Mouse (Mus musculus): Measurements from ENCODE around the gene Adgrd1. TPM values are rescaled to one million over a fixed set of nuclear protein-coding genes. Genes with fewer than 3 reads are reported as not detected.

Adgrd1 gene
- polyA plus RNA-seq, 1 experiment from 2014 or later, result 2.1 TPM

DNA sequence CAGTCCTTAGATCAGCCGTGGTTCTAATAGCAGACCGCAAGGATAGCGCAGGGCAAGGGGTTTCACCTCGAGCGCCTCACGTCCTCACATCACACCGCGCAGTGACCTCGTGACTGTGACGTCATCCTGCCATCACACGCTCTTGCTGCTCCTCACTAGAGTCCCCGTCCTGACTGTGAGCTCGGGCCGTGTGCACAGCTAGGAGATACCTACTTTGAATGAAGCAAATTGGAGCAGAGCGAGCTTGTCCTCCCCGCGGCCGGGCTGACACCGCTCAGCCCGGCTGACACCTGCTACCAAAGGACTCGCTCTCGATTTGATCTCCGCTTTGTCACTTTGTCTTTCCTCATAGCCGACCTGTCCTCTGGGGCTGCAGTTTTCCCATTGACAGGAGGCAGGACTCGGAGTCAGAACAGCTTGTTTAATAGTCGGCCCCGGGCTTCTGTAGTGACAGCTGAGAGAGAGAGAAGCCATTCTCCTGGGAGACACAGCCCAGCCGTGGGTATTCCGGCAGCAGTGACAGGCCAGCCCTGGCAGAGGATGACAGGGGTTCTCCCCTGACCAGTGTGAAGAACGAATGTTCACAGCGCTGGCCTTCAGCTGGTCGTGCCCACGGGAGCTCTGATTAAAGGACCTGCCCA lies 129.4 kb downstream of the Adgrd1 start:
- no peak overlapping the region for H3K4me2 ChIP-seq (replicated peaks; ENCODE audit: low read depth, low read length)
- H3K9me3 ChIP-seq (ENCODE audit: control insufficient read depth, low read depth, low read length), result no peaks in the 10 kb centered on the region
- no peak overlapping the region for H3K27ac ChIP-seq (ENCODE audit: low read length)
- WGBS, result 67% methylated on average over 33 of the region's 33 CpGs
- H3K4me1 ChIP-seq (ENCODE audit: control insufficient read depth, insufficient read depth, low read length), result no peaks in the 10 kb centered on the region
- H3K27me3 ChIP-seq (ENCODE audit: control insufficient read depth, insufficient read depth, low read length), result no peaks in the 10 kb centered on the region
- H3K4me3 ChIP-seq (ENCODE audit: low read depth, low read length), result no peak overlapping the region
- no peak overlapping the region for H3K9ac ChIP-seq (replicated peaks; ENCODE audit: low read depth, low read length)
- no peak for ATAC-seq (ENCODE audit: insufficient number of reproducible peaks, insufficient read depth, low FRiP score, low read depth)
- H3K36me3 ChIP-seq (ENCODE audit: control insufficient read depth, insufficient read depth, low read length), result no peaks in the 10 kb centered on the region

DNA sequence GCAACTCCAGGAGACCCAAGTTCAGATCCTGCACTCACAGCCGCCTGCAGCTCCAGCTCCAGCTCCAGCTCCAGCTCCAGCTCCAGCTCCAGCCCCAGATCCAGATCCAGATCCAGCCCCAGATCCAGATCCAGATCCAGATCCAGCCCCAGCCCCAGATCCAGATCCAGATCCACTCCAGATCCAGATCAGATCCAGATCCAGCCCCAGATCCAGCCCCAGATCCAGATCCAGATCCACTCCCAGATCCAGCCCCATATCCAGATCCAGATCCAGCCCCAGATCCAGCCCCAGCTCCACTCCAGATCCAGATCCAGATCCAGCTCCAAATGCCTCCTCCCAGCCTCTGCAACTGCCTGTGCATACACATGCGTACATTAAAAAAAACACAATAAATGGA lies 131.6 kb downstream of the Adgrd1 start:
- no peaks in the 10 kb centered on the region for H3K27me3 ChIP-seq (ENCODE audit: control insufficient read depth, insufficient read depth, low read length)
- no peak overlapping the region for H3K4me3 ChIP-seq (ENCODE audit: low read depth, low read length)
- H3K27ac ChIP-seq (ENCODE audit: low read length), result no peak overlapping the region
- H3K9me3 ChIP-seq (ENCODE audit: control insufficient read depth, low read depth, low read length), result no peaks in the 10 kb centered on the region
- H3K36me3 ChIP-seq (ENCODE audit: control insufficient read depth, insufficient read depth, low read length), result no peaks in the 10 kb centered on the region
- ATAC-seq (ENCODE audit: insufficient number of reproducible peaks, insufficient read depth, low FRiP score, low read depth), result no peak
- H3K4me2 ChIP-seq (replicated peaks; ENCODE audit: low read depth, low read length), result no peak overlapping the region
- H3K9ac ChIP-seq (replicated peaks; ENCODE audit: low read depth, low read length), result no peak overlapping the region
- 82% methylated on average over 2 of the region's 2 CpGs for WGBS
- no peaks in the 10 kb centered on the region for H3K4me1 ChIP-seq (ENCODE audit: control insufficient read depth, insufficient read depth, low read length)

DNA sequence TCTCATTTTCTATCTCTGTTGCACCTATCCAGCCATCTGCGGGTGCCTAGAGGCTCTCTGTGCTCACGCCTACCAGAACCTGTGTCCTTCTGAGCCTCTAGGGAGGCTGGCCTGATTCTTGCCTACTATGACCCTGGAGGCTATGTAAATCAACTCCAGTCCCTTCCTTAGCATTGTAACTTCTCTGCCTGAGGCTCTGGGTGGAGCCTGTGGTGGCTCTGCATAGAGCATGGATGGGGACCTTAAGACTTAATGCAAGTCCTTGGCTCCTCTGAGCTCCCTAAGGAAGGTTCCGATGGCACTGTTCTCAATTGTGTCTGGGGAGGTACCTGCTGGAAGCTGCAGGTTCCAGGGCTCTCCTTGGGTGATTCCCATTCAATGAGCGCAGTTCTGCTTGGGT lies 136.8 kb downstream of the Adgrd1 start:
- H3K27ac ChIP-seq (ENCODE audit: low read length), result no peak overlapping the region
- H3K4me2 ChIP-seq (replicated peaks; ENCODE audit: low read depth, low read length), result no peak overlapping the region
- no peaks in the 10 kb centered on the region for H3K27me3 ChIP-seq (ENCODE audit: control insufficient read depth, insufficient read depth, low read length)
- H3K9ac ChIP-seq (replicated peaks; ENCODE audit: low read depth, low read length), result no peak overlapping the region
- ATAC-seq (ENCODE audit: insufficient number of reproducible peaks, insufficient read depth, low FRiP score, low read depth), result no peak
- H3K4me3 ChIP-seq (ENCODE audit: low read depth, low read length), result no peak overlapping the region
- H3K4me1 ChIP-seq (ENCODE audit: control insufficient read depth, insufficient read depth, low read length), result no peaks in the 10 kb centered on the region
- 85% methylated on average over 4 of the region's 4 CpGs for WGBS
- H3K9me3 ChIP-seq (ENCODE audit: control insufficient read depth, low read depth, low read length), result no peaks in the 10 kb centered on the region
- no peaks in the 10 kb centered on the region for H3K36me3 ChIP-seq (ENCODE audit: control insufficient read depth, insufficient read depth, low read length)

DNA sequence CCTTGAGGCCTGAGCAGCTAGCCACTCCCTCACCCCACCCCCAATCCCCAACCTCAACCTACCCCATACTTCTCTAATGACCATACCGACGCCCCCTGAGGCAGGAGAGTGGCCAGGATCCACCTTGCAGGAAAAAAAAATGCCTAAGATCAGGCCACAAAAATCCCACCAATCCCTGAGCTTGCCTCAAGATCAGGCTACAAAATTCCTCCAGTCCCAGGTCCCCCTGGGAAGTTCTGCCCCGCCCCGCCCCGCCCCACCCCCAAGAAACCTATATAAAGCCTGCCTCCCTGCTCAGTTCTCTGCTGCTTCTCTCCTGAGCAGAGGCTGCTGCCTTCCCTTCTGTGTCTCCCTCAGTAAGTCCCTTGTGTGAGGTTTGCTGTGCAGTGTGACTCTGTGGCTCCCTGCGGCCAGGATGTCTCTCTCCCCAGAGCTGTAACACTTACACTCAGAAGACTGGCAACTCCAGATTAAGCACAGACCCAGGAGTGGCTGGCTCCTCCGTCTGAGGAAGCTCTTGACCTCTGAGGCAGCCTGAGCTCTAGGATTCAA lies 137.4 kb downstream of the Adgrd1 start:
- Histone ChIP-seq H3K4me2 (replicated peaks; ENCODE audit: low read depth, low read length) (no peak overlapping the region), H3K36me3 (ENCODE audit: control insufficient read depth, insufficient read depth, low read length) (no peaks in the 10 kb centered on the region), H3K4me1 (ENCODE audit: control insufficient read depth, insufficient read depth, low read length) (no peaks in the 10 kb centered on the region), H3K27me3 (ENCODE audit: control insufficient read depth, insufficient read depth, low read length) (no peaks in the 10 kb centered on the region), H3K27ac (ENCODE audit: low read length) (no peak overlapping the region), H3K9me3 (ENCODE audit: control insufficient read depth, low read depth, low read length) (no peaks in the 10 kb centered on the region), H3K9ac (replicated peaks; ENCODE audit: low read depth, low read length) (no peak overlapping the region), H3K4me3 (ENCODE audit: low read depth, low read length) (no peak overlapping the region)
- ATAC-seq (ENCODE audit: insufficient number of reproducible peaks, insufficient read depth, low FRiP score, low read depth), result no peak
- WGBS, result 81% methylated on average over 7 of the region's 7 CpGs

DNA sequence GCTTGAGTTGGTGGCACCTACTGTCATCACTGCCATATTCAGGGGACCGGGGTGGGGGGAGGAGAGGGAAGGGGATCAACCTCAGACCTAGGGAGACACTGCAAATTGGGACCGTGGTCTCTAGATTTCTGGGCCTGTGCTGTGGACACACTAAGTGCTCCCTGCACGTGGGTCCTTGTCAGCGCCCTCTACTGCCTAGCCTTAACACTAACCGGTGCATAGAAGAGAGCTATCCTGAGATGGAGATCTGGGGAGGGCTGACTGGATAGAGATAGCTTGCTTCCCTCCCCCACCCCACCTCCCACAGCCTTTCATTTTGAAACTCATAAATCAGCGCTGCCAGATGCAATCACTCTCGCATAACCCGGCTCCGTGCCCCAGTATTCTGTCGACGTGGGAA lies 139.8 kb downstream of the Adgrd1 start:
- H3K4me3 ChIP-seq (ENCODE audit: low read depth, low read length), result no peak overlapping the region
- no peaks in the 10 kb centered on the region for H3K27me3 ChIP-seq (ENCODE audit: control insufficient read depth, insufficient read depth, low read length)
- H3K9ac ChIP-seq (replicated peaks; ENCODE audit: low read depth, low read length), result no peak overlapping the region
- H3K4me1 ChIP-seq (ENCODE audit: control insufficient read depth, insufficient read depth, low read length), result no peaks in the 10 kb centered on the region
- no peak overlapping the region for H3K4me2 ChIP-seq (replicated peaks; ENCODE audit: low read depth, low read length)
- no peak for ATAC-seq (ENCODE audit: insufficient number of reproducible peaks, insufficient read depth, low FRiP score, low read depth)
- WGBS, result 72% methylated on average over 11 of the region's 11 CpGs
- no peaks in the 10 kb centered on the region for H3K36me3 ChIP-seq (ENCODE audit: control insufficient read depth, insufficient read depth, low read length)
- H3K9me3 ChIP-seq (ENCODE audit: control insufficient read depth, low read depth, low read length), result no peaks in the 10 kb centered on the region
- H3K27ac ChIP-seq (ENCODE audit: low read length), result no peak overlapping the region

DNA sequence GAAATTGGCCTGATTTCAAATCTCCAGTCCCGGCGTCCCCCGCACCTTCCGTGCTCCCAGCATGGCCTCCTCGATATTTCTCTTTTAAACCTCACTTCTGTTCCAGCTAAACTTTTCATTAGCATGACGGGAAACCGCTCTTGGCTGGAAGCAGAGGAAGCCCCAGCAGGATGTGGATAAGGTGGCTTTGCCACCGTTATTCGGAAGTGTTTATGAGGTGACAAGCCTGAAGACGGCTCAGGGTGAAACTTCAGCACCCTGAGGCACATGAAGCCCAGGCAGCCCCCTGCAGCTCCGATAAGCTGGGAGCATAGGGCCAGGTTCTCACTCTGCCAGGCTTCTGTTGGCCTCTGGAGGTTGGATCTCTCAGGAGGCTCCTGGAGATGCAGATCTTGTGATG lies 145.3 kb downstream of the Adgrd1 start:
- no peaks in the 10 kb centered on the region for H3K9me3 ChIP-seq (ENCODE audit: control insufficient read depth, low read depth, low read length)
- H3K4me2 ChIP-seq (replicated peaks; ENCODE audit: low read depth, low read length), result no peak overlapping the region
- H3K4me3 ChIP-seq (ENCODE audit: low read depth, low read length), result no peak overlapping the region
- no peak overlapping the region for H3K9ac ChIP-seq (replicated peaks; ENCODE audit: low read depth, low read length)
- no peaks in the 10 kb centered on the region for H3K27me3 ChIP-seq (ENCODE audit: control insufficient read depth, insufficient read depth, low read length)
- no peak for ATAC-seq (ENCODE audit: insufficient number of reproducible peaks, insufficient read depth, low FRiP score, low read depth)
- H3K36me3 ChIP-seq (ENCODE audit: control insufficient read depth, insufficient read depth, low read length), result no peaks in the 10 kb centered on the region
- H3K27ac ChIP-seq (ENCODE audit: low read length), result no peak overlapping the region
- no peaks in the 10 kb centered on the region for H3K4me1 ChIP-seq (ENCODE audit: control insufficient read depth, insufficient read depth, low read length)
- 75% methylated on average over 11 of the region's 11 CpGs for WGBS

DNA sequence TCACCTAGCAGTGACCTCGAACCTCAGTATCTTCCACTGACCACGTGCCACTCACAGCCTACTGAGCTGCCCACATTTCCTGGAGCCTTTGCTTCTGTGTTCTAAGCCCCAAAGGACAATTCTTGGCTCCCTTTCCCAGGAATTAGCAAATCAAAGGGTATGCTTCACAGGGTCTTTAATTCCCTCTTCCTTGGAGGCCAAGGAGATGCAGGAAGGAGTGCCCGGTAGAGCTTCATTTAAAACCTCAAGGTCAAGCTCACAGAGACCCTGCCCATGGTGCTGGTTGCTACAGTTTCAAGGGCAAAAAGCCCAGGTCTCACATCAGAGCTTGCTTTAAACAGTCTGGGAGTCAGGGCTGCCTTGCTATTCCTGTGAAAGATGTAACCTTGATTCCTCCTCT lies 145.7 kb downstream of the Adgrd1 start:
- H3K4me2 ChIP-seq (replicated peaks; ENCODE audit: low read depth, low read length), result no peak overlapping the region
- ATAC-seq (ENCODE audit: insufficient number of reproducible peaks, insufficient read depth, low FRiP score, low read depth), result no peak
- H3K27me3 ChIP-seq (ENCODE audit: control insufficient read depth, insufficient read depth, low read length), result no peaks in the 10 kb centered on the region
- H3K9ac ChIP-seq (replicated peaks; ENCODE audit: low read depth, low read length), result no peak overlapping the region
- H3K27ac ChIP-seq (ENCODE audit: low read length), result no peak overlapping the region
- H3K9me3 ChIP-seq (ENCODE audit: control insufficient read depth, low read depth, low read length), result no peaks in the 10 kb centered on the region
- 39% methylated on average over 3 of the region's 3 CpGs for WGBS
- no peaks in the 10 kb centered on the region for H3K4me1 ChIP-seq (ENCODE audit: control insufficient read depth, insufficient read depth, low read length)
- H3K36me3 ChIP-seq (ENCODE audit: control insufficient read depth, insufficient read depth, low read length), result no peaks in the 10 kb centered on the region
- no peak overlapping the region for H3K4me3 ChIP-seq (ENCODE audit: low read depth, low read length)

DNA sequence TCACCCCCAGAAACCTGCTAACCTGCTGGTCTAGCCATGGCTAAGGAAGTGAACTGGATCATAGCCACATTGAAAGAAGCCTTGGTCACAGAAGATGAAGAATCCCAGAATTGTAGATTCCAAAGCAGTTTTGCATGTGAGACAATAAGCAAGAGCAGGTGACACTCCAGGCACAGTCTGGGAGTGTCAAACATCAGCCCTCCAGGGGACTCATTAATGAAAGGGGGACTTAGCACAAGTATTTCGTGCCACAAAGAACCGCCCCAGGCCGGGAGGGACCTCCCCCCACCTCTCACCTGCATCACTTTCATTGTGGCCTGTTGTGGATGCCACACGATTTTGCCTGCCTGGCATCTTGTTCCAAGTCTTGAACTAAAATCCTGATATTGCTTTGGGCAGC lies 146.6 kb downstream of the Adgrd1 start:
- Histone ChIP-seq H3K4me1 (ENCODE audit: control insufficient read depth, insufficient read depth, low read length) (no peaks in the 10 kb centered on the region), H3K27me3 (ENCODE audit: control insufficient read depth, insufficient read depth, low read length) (no peaks in the 10 kb centered on the region), H3K9ac (replicated peaks; ENCODE audit: low read depth, low read length) (no peak overlapping the region), H3K4me2 (replicated peaks; ENCODE audit: low read depth, low read length) (no peak overlapping the region), H3K27ac (ENCODE audit: low read length) (no peak overlapping the region), H3K36me3 (ENCODE audit: control insufficient read depth, insufficient read depth, low read length) (no peaks in the 10 kb centered on the region), H3K4me3 (ENCODE audit: low read depth, low read length) (no peak overlapping the region), H3K9me3 (ENCODE audit: control insufficient read depth, low read depth, low read length) (no peaks in the 10 kb centered on the region)
- 72% methylated on average over 4 of the region's 4 CpGs for WGBS
- ATAC-seq (ENCODE audit: insufficient number of reproducible peaks, insufficient read depth, low FRiP score, low read depth), result no peak

DNA sequence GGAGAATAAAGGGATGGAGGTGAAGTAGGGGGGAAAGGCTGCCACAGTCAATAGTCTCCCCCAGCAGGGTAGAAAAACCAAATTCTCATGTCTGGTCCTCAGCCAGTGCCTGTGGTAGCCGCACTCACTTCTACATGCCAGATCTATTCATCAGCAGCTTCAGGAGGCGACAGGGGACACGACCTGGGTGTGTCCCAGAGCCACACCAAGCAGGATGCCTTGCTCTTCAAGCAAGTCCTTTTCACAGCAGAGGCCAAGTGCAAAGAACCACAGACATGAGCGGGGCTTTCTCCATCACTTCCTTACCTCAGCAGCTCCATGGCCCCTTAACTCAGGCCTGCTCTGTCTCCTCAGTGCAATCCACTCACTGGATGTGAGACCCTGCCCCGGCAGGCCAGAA lies 147.8 kb downstream of the Adgrd1 start:
- H3K36me3 ChIP-seq (ENCODE audit: control insufficient read depth, insufficient read depth, low read length), result no peaks in the 10 kb centered on the region
- 44% methylated on average over 5 of the region's 5 CpGs for WGBS
- H3K4me2 ChIP-seq (replicated peaks; ENCODE audit: low read depth, low read length), result no peak overlapping the region
- no peak for ATAC-seq (ENCODE audit: insufficient number of reproducible peaks, insufficient read depth, low FRiP score, low read depth)
- H3K9ac ChIP-seq (replicated peaks; ENCODE audit: low read depth, low read length), result no peak overlapping the region
- no peaks in the 10 kb centered on the region for H3K4me1 ChIP-seq (ENCODE audit: control insufficient read depth, insufficient read depth, low read length)
- H3K27me3 ChIP-seq (ENCODE audit: control insufficient read depth, insufficient read depth, low read length), result no peaks in the 10 kb centered on the region
- H3K4me3 ChIP-seq (ENCODE audit: low read depth, low read length), result no peak overlapping the region
- no peaks in the 10 kb centered on the region for H3K9me3 ChIP-seq (ENCODE audit: control insufficient read depth, low read depth, low read length)
- no peak overlapping the region for H3K27ac ChIP-seq (ENCODE audit: low read length)
